Mouse (Mus musculus) E14TG2a.4 (cell line): ENCODE data around the gene Nkain1.

Experiments
- CTCF ChIP-seq: conservative IDR thresholded peaks from 2 replicates; pipeline ENCODE4 v1.5.1; 2014; ENCODE audit warnings: low read length
- NANOG ChIP-seq: IDR thresholded peaks from 2 replicates; pipeline ENCODE4 v1.6.1; 2014; ENCODE audit warnings: borderline replicate concordance, low read length, mixed read lengths
- POU5F1 ChIP-seq: IDR thresholded peaks from 2 replicates; pipeline ENCODE4 v1.6.1; 2014; ENCODE audit warnings: low read length, borderline replicate concordance

- TF ChIP-seq NANOG: no peak
- TF ChIP-seq CTCF: no peak
- no peak for TF ChIP-seq POU5F1
Observed at GRCm38 (mm10) chr4:130532347-130532746, 41.6 kb downstream of the Nkain1 start.
